In the genomic region with DNA sequence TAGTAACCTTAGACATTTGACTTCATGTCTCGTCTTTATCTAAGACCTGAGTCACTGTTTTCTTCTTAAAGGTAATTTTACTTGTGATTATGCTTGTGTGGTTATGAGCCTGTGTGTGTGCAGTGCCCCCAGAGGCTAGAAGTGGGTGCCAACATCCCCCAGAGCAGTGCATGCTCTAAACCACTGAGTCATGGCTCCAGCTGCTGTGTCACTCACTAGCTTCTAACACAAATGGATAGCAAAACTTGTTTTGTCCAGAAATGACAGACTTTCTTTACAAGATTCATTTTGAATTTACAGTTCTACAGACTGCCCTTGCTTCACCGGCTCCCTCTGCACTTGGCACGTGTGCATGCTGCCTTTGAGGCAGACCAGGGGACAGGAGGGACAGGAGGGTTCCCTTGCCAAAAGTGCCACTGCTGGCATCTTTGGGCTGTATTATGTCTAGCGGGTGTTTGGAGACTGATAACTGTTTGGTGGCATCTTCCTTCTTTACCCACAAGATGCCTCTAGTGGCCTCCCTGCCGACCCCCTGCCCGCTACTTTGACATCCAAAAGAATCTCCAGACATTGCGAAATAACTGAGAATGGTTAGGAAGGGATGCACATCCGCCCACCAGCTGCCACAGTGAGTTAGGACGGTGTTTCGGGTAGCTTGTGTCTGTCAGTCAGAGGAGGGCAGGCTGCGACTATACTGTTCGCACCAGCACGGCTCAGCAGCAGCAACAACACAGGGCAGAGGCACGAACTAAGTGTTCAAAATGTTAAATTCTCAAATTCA, we compare ENCODE assay signal across 9 mouse cellular contexts.
DNase-seq lines count a peak whose midpoint lies in the region; ATAC-seq and TF ChIP-seq lines count a peak whose summit lies in the region.
"Had no signal": no experiment of that assay in that cellular context is flagged by ENCODE, and none has a peak within 500 bp of the region (broad histone marks: within the 10 kb centered on the region; RNA-seq: fewer than 3 reads in every experiment).

No protein-coding gene starts in this region.

- ATAC-seq in lung, embryonic 14.5 days (ENCODE audit: insufficient read depth): no peak
- ATAC-seq in forebrain, embryonic 14.5 days: no peak; the same call in 1 of the 2 replicates
- ATAC-seq: liver, embryonic 12.5 days had no signal

- H3K9me3 ChIP-seq in lung, embryonic 14.5 days (ENCODE audit: low read depth, low read length): no peaks in the 10 kb centered on the region
- H3K9me3 ChIP-seq in forebrain, embryonic 14.5 days (replicated peaks; ENCODE audit: control insufficient read depth, low read length): no peaks in the 10 kb centered on the region
- H3K9me3 ChIP-seq in hindbrain, embryonic 10.5 days: no peaks in the 10 kb centered on the region
- H3K9me3 ChIP-seq: hindbrain, embryonic 12.5 days; liver, embryonic 12.5 days had no signal

- TF ChIP-seq CTCF in lung, embryonic 14.5 days (IDR thresholded peaks at IDR 0.05; ENCODE audit: low read depth): no peak; the same call in 1 of the 2 replicates
- no peak for TF ChIP-seq CTCF in lung, adult 2 months (IDR thresholded peaks at IDR 0.05; ENCODE audit: insufficient read depth, low read length)

- H3K4me2 ChIP-seq in lung, embryonic 14.5 days: 0 out of 2 replicates have a peak overlapping the region, but pooled peaks have one; percentile 10
- H3K4me2 ChIP-seq in forebrain, embryonic 14.5 days (ENCODE audit: low read length): peak overlapping the region; percentile 34
- H3K4me2 ChIP-seq in myocyte (ENCODE audit: low read depth): peak overlapping the region; percentile 74
- H3K4me2 ChIP-seq: hindbrain, embryonic 12.5 days; liver, embryonic 12.5 days had no signal

- H3K27me3 ChIP-seq in lung, embryonic 14.5 days (ENCODE audit: insufficient read depth, low read length): no peaks in the 10 kb centered on the region
- H3K27me3 ChIP-seq in forebrain, embryonic 14.5 days (replicated peaks; ENCODE audit: control insufficient read depth, insufficient read depth, low read length): peaks cover 56% of the 10 kb centered on the region; the same call in 1 of the 2 replicates
- no peaks in the 10 kb centered on the region for H3K27me3 ChIP-seq in myocyte (ENCODE audit: control insufficient read depth, insufficient read depth, insufficient read length)
- peaks cover 71% of the 10 kb centered on the region for H3K27me3 ChIP-seq in hindbrain, embryonic 10.5 days (ENCODE audit: insufficient read depth, poor library complexity, severe bottlenecking)

- DNase-seq in lung, embryonic 14.5 days: peak; percentile 42
- DNase-seq in lung, adult 2 months: no peak
- DNase-seq in adipocyte (ENCODE audit: low spot score): peak; percentile 28
- peak; percentile 48 for DNase-seq in forebrain, embryonic 14.5 days (ENCODE audit: low spot score)
- DNase-seq in spleen, adult 12 weeks (ENCODE audit: low spot score): no peak
- DNase-seq in hindbrain, embryonic 10.5 days (ENCODE audit: low spot score): no peak

- H3K36me3 ChIP-seq in lung, embryonic 14.5 days (ENCODE audit: insufficient read depth): no peaks in the 10 kb centered on the region
- no peaks in the 10 kb centered on the region for H3K36me3 ChIP-seq in forebrain, embryonic 14.5 days (ENCODE audit: control insufficient read depth, insufficient read depth, low read length)
- peaks cover 36% of the 10 kb centered on the region for H3K36me3 ChIP-seq in myocyte (ENCODE audit: control insufficient read depth, insufficient read depth)
- H3K36me3 ChIP-seq in hindbrain, embryonic 10.5 days: no peaks in the 10 kb centered on the region
- H3K36me3 ChIP-seq: hindbrain, embryonic 12.5 days had no signal

- H3ac ChIP-seq in myocyte (ENCODE audit: control insufficient read depth, insufficient read length): no peak overlapping the region

- peaks cover 3% of the 10 kb centered on the region; the same call in 1 of the 2 replicates for H3K4me1 ChIP-seq in lung, embryonic 14.5 days (ENCODE audit: insufficient read depth)
- peaks cover 5% of the 10 kb centered on the region; the same call in 1 of the 2 replicates for H3K4me1 ChIP-seq in lung, adult 2 months (ENCODE audit: control insufficient read depth, insufficient read depth, low read length)
- H3K4me1 ChIP-seq in forebrain, embryonic 14.5 days (ENCODE audit: control insufficient read depth, insufficient read depth, low read length): peaks cover 21% of the 10 kb centered on the region
- H3K4me1 ChIP-seq in hindbrain, embryonic 10.5 days (replicated peaks): peaks cover 66% of the 10 kb centered on the region

- H3K27ac ChIP-seq in lung, embryonic 14.5 days (ENCODE audit: low read depth): no peak overlapping the region
- no peak overlapping the region for H3K27ac ChIP-seq in forebrain, embryonic 14.5 days (ENCODE audit: low read depth, low read length)
- H3K27ac ChIP-seq in hindbrain, embryonic 10.5 days: no peak overlapping the region
- H3K27ac ChIP-seq: hindbrain, embryonic 12.5 days; liver, embryonic 12.5 days had no signal

- H3K9ac ChIP-seq in lung, embryonic 14.5 days: no peak overlapping the region
- H3K9ac ChIP-seq in forebrain, embryonic 14.5 days (ENCODE audit: low read length): no peak overlapping the region
- H3K9ac ChIP-seq: hindbrain, embryonic 12.5 days; liver, embryonic 12.5 days had no signal

- no peak for TF ChIP-seq POLR2A in lung, adult 2 months (IDR thresholded peaks at IDR 0.05; ENCODE audit: borderline replicate concordance, extremely low read depth, low read depth, low read length)
- peak; percentile 41 for TF ChIP-seq POLR2A in myocyte (IDR thresholded peaks at IDR 0.05; ENCODE audit: insufficient read length, low read depth)

- H3K4me3 ChIP-seq in lung, embryonic 14.5 days (ENCODE audit: low read depth, low read length): no peak overlapping the region
- no peak overlapping the region for H3K4me3 ChIP-seq in lung, adult 2 months (replicated peaks; ENCODE audit: extremely low read depth, low read depth, low read length)
- no peak overlapping the region for H3K4me3 ChIP-seq in forebrain, embryonic 14.5 days (ENCODE audit: low read depth, low read length)
- H3K4me3 ChIP-seq in myocyte: no peak overlapping the region
- no peak overlapping the region for H3K4me3 ChIP-seq in hindbrain, embryonic 10.5 days
- H3K4me3 ChIP-seq: hindbrain, embryonic 12.5 days; liver, embryonic 12.5 days had no signal

- peaks cover 4% of the 10 kb centered on the region for H3K79me2 ChIP-seq in myocyte (ENCODE audit: control insufficient read depth, insufficient read depth)

- 35% methylated on average over 14 of the region's 14 CpGs for WGBS in lung, embryonic 14.5 days
- WGBS in lung, adult 2 months: 52% methylated on average over 14 of the region's 14 CpGs
- WGBS in forebrain, embryonic 14.5 days: 16% methylated on average over 14 of the region's 14 CpGs
- 53% methylated on average over 14 of the region's 14 CpGs for WGBS in hindbrain, embryonic 10.5 days

TF ChIP-seq in myocyte, 11 proteins besides CTCF, POLR2A, EP300 and RAD21:
- TF ChIP-seq TCF3 (IDR thresholded peaks at IDR 0.05; ENCODE audit: insufficient read length, low read depth): peak; percentile 66
- no peak for TF ChIP-seq E2F4 (IDR thresholded peaks at IDR 0.05; ENCODE audit: insufficient read depth)
- TF ChIP-seq POLR2AphosphoS2 (IDR thresholded peaks at IDR 0.05; ENCODE audit: insufficient read length, low read depth): peak; percentile 35
- TF ChIP-seq TCF12 (IDR thresholded peaks at IDR 0.05; ENCODE audit: insufficient read depth, poor library complexity, severe bottlenecking): peak; percentile 32
- TF ChIP-seq MYOD1 (IDR thresholded peaks at IDR 0.05; ENCODE audit: control insufficient read depth in 1 of 3, insufficient read length in 2 of 3, low read depth in 2 of 3): peak; percentile 91 to 98 (median 97)
- peak; percentile 20 to 46 (median 29) for TF ChIP-seq MYOG (IDR thresholded peaks at IDR 0.05; ENCODE audit: control insufficient read depth in 1 of 3, insufficient read depth in 1 of 3, insufficient read length in 2 of 3, low read depth in 2 of 3)
- no peak for TF ChIP-seq MAX (IDR thresholded peaks at IDR 0.05; ENCODE audit: low read depth)

Comparison
In these comparisons a context has a peak if more than half of its experiments do, and no peak if none do; other contexts are left out.
1. DNase-seq: peak in lung, embryonic 14.5 days (single experiment), adipocyte (single experiment) and forebrain, embryonic 14.5 days (single experiment); none in lung, adult 2 months (single experiment), spleen, adult 12 weeks (single experiment) and hindbrain, embryonic 10.5 days (single experiment).
2. H3K4me2 ChIP-seq: peak in every context shown above with its lines; median percentile 74 in myocyte; 34 in forebrain, embryonic 14.5 days; 10 in lung, embryonic 14.5 days.